Mouse (Mus musculus) heart, postnatal 10 days (tissue): ENCODE data around the gene Akr1b8. TPM values are rescaled to one million over a fixed set of nuclear protein-coding genes. Genes with fewer than 3 reads are reported as not detected.
"Not testable (repeated sequence)": the region's sequence is repeated elsewhere in the genome, so short reads cannot be mapped to it uniquely, and the experiment has no call there.

Experiments used
- DNase-seq, 2 experiments: peaks; one replicate each; pipeline ENCODE4 v3.0.0; 2021
- intact Hi-C: fragments of 180-260 bp; cut with DNase I; formaldehyde crosslinking; loops from one replicate; pipeline ENCODE4 v1.15.1; 2025
- total RNA-seq, 2 experiments: library from RNA; stranded (reverse); gene quantifications; 2 replicates each; pipeline ENCODE4 v1.2.3; 2021

Akr1b8 gene
- total RNA-seq, 2 experiments from 2014 or later: 7.3 to 7.6 TPM

DNA sequence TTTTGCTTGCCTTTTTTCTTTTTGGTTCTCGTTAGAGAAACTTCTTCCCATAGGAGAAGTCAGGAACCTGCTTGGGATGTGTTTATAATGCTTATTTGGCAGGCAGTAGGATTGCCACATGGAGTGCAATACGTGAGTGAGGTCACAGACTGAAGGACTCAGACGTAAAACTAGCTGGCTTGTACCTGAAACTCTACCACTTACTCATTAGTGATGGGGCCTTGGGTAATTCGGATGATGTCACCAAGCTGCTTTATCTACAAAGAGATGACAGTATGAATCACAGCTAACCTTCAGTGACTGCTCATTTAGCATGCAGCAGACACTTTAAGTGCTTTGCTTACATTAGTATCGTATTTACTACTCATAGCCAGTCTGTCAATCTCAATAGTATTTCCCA is 42.0 kb downstream of the Akr1b8 start:
- no peak for DNase-seq
- intact Hi-C loops: no loop called here

DNA sequence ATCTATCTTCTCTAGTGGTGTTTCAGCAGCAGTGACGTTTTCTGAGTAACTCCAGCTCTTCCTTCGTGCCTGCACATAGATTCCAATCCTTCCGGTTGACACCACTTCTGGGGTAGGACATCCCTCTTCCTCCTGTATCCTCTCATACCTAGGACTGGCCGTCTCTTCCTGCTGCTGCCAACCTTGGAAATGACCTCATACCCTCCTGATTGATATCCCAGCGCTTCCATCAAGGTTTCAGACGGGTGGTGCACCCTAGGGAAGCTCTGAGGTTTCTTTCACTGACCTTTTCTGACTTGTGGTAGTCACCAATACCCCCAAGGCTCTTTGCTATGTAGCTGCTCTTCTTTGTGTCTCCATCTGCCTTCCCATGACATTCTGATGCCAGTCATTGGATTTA is 44.5 kb downstream of the Akr1b8 start:
- intact Hi-C loops: no loop called here

DNA sequence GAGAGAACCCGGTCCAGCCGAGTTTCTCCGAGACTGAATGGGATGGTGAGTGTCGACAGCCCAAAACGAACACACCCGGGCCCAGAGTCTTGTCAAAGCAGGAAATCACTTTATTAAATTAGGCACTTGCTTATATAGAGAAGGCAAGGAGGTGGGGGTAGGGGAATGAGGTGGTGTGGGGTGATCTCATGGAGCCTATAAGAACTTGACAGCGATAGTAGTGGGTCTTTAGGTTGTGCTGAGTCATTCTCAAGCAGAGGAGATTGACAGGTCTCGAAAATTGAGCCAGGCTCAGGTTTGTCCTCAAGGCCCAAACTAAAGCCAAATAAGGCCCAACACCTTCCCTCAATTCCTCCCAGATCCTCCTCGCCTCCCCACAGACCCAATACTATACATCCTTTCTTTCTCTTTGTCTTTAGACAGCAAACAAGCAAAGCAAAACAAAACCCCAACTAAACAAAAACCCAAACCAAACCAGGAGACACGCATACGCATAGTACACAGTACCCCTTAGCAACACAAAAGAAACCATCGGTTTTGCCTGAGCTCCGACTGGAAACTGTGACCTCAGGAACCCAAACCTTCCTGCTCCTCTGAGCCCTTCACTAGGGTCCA is 45.8 kb downstream of the Akr1b8 start:
- DNase-seq: no peak
- intact Hi-C loops: no loop called here

More for the DNA sequence above, 44.5 kb downstream of the Akr1b8 start:
- no peak for DNase-seq

DNA sequence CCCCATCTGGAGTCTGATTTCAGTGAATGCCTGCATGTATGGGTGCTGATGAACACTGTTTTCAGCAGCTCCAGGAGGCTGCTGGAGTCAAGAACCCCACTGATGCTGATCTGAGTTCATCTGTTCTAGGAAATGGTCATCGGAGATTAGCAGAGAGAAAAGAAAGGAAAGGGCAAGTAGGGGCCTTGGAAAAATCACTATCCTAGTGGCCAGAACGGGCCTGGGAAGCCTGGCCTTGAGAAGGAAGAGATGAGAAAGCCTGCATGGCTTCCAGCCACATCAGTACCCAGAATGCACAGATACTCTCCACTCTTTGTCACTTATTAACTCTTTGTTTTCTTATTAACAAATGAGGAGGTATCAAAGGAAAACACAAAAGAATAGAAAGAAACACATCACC is 46.8 kb downstream of the Akr1b8 start:
- intact Hi-C loops: no loop called here
- no peak for DNase-seq

DNA sequence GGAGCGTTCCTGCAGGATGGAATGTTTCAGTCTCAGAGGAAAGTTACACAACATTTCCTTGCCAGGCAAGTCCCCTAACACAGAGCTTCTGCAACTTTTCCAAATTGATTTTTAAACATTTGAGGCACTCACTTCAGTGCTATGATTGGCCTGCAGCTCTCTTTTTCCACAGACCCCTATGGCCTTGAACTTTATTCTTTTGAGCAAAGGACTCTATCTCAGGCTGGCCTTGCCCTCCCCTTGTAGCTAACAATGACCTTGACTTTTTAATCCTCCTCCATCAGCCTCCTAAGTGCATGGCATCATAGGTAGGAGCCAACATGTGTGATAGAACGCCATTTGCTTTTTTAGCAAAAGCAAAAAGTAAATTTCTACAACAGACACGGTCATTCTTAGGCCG is 52.8 kb downstream of the Akr1b8 start:
- intact Hi-C loops: no loop called here
- DNase-seq: no peak

DNA sequence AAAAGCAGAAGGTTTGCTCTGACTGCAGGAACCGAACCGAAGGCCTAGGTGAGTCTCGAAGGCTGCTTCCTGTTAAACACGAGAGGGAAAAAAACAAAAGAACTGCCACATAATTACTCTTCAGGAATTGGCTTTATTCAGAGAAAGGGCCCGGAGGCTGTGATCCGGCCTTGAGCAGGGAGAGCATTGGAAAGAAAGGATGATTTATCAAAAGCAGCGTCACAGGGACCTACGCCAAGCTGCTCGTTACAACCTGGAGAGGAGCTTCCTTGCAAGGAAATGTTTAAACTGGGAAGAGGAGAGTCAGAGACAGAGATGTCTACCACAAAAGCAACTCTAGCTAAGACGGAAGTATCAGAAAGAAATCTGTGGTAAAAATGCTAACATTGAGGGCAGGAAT is 53.5 kb downstream of the Akr1b8 start:
- no peak for DNase-seq
- intact Hi-C loops: no loop called here

DNA sequence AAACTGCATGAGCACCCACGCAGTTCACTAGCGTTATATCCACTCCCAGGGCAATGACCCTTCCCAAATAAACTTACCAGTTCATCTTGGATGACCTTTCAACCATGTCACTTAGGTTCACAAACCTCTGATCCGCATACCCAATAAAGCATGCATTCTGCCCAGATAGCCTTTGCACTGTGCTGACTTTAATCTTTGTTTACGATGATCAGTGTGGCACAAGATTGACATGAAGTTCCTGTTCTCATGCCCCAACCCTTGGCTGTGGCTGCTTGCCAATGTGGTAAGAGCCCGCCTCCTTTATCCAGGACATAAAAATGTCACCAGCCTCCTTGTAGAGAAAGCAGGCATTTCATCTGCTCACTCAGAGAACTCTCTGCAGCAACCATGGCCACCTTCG is 58.1 kb downstream of the Akr1b8 start, which contains the start of gene Akr1b7:
Akr1b7 (plus strand) TSS at position 312 of the 400 bp plus-strand sequence.
- peak; percentile 6 to 14 for DNase-seq
- intact Hi-C loops: no loop called here

DNA sequence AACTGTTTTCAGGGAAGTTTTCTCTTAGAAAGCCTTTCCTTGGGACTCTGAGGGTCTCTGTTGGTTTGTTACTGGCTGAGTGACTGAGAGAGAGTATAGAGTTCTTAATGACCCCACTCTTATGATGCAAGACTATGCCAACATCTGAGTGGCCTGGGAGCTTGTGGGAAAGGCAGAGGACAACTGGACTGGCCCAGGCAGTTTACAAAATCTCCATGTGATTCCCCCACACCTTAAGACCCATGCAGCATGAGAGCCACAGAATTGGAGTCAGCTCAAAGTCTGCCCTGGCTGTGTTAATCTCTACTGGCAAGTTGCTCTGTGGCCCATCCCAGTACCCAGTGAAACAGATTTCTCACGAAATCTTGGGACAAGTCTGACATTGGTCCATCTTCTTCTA is 58.8 kb downstream of the Akr1b8 start:
- intact Hi-C loops: no loop called here
- no peak for DNase-seq

DNA sequence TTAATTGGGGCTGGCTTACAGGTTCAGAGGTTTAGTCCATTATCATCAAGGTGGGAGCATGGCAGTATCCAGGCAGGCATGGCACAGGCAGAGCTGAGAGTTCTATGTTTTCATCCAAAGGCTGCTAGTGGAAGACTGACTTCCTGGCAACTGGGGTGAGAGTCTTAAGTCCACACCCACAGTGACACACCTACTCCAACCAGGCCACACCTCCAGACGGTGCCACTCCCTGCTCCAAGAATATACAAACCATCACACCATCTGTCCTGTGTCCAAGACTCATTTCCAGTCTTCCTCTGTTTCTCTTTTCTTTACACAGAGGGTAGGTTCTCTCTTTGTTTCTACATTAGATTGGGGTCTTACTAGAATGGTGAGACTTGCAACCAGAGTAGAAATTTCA is 59.5 kb downstream of the Akr1b8 start:
- DNase-seq, intact Hi-C loops: not testable (repeated sequence)

DNA sequence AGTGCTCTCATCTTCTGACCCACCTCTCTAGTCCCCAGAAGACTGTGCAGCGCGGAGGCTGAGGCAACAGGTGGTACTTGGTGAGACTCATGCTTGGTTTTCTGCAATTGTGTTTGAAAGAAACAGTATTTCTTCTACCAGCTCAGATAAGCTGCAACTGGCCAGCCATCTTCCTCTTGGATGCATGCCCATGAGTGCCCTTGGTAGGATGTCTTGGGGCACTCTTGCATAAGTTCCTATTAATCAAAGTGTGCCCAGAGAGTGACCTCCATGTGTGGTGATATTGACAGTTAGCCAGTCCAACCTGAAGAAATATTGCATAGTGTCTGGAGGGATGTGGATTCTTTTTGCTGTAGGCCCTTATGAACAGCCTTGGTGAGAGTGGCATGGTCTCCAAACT is 62.6 kb downstream of the Akr1b8 start:
- no peak for DNase-seq
- intact Hi-C loops: no loop called here

Other genes with a start within 250 kb of the Akr1b8 start
- 10 to 100 TPM; 12.1 to 15.1 TPM for gene Slc35b4, start 177.0 kb upstream of the Akr1b8 start, total RNA-seq
- 100 to 1,000 TPM; 196 to 211 TPM for gene Akr1b3, start 36.6 kb upstream of the Akr1b8 start, total RNA-seq
- 10 to 100 TPM; 61.2 to 68.5 TPM for gene Akr1b10, start 30.1 kb downstream of the Akr1b8 start, total RNA-seq
- not detected for gene Akr1b7, start 58.2 kb downstream of the Akr1b8 start, total RNA-seq
- gene Bpgm, start 122.1 kb downstream of the Akr1b8 start, total RNA-seq: 10 to 100 TPM; 49.0 to 74.4 TPM
- gene Cald1, start 244.4 kb downstream of the Akr1b8 start, total RNA-seq: 10 to 100 TPM; 88.0 to 92.1 TPM